Mouse (Mus musculus): ENCODE data around the gene Thbd. TPM values are rescaled to one million over a fixed set of nuclear protein-coding genes. Genes with fewer than 3 reads are reported as not detected.

Thbd gene
- polyA plus RNA-seq, 1 experiment from 2014 or later, result 8.5 TPM

DNA sequence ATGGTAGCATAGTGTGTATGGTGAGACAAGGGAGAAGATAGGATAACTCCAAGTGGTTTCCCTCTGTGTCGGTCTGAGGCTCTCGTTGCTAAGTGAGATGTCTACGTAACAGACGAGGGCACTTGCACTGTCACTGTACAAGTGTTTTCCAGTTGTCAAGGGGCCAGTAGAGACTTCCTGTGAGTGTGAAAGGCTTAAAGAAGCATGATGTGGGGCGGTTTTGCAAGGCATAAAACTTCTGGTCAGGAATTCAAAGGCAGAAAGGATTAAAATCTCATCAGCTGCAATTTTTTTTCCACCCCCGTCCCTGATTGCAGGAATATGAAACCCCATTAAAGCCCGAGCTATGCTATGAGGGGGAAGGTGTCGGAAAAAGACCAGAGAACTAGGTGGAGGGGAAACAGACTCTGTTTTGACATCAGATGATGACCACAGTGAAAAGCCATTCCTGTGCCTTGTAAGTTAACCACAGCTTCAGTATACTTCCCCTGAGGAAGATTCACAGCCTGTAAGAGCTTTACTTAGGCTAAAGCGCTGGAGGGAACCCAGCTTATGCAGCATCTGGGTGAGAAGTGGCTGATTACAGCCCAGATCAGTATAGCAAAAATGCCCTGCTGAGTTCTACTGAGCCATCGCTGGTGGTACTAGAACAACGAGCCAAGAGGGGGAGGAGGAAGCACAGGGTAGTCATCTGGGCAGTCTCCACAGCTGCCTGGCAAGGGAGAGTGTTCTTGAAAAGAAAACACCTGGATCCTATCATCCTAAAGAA, 10.8 kb downstream of the Thbd start:
- Histone ChIP-seq H3K27ac (no peak overlapping the region), H3K9me3 (ENCODE audit: control insufficient read depth, low read length) (no peaks in the 10 kb centered on the region), H3K4me2 (replicated peaks) (0 out of 2 replicates have a peak overlapping the region, but pooled peaks have one; percentile 81), H3K36me3 (replicated peaks; ENCODE audit: control insufficient read depth, insufficient read depth) (no peaks in the 10 kb centered on the region), H3K4me1 (replicated peaks; ENCODE audit: control insufficient read depth, insufficient read depth, low read length) (0 out of 2 replicates have a peak, but pooled peaks cover 7% of the 10 kb centered on the region), H3K9ac (no peak overlapping the region), H3K27me3 (ENCODE audit: control insufficient read depth, insufficient read depth, low read length) (peaks cover 35% of the 10 kb centered on the region), H3K4me3 (replicated peaks; ENCODE audit: low read length) (no peak overlapping the region)
- ATAC-seq (ENCODE audit: low FRiP score) (no peak), DNase-seq (ENCODE audit: low spot score) (no peak)
- WGBS, result 74% methylated on average over 11 of the region's 11 CpGs

DNA sequence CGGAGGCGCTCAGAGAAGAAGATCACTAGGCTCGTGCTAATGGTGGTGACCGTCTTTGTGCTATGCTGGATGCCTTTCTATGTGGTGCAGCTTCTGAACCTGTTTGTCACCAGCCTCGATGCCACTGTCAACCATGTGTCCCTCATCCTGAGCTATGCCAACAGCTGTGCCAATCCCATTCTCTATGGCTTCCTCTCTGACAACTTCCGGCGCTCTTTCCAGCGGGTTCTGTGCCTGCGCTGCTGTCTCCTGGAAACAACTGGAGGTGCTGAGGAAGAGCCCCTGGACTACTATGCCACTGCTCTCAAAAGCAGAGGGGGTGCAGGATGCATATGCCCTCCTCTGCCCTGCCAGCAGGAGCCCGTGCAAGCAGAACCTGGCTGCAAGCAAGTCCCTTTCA, 11.8 kb downstream of the Thbd start:
- ATAC-seq (ENCODE audit: low FRiP score), result peak; percentile 5; the same call in 1 of the 2 replicates
- Histone ChIP-seq H3K27me3 (ENCODE audit: control insufficient read depth, insufficient read depth, low read length) (peaks cover 35% of the 10 kb centered on the region), H3K9me3 (ENCODE audit: control insufficient read depth, low read length) (no peaks in the 10 kb centered on the region), H3K4me2 (replicated peaks) (peak overlapping the region; percentile 81), H3K9ac (no peak overlapping the region), H3K4me1 (replicated peaks; ENCODE audit: control insufficient read depth, insufficient read depth, low read length) (0 out of 2 replicates have a peak, but pooled peaks cover 7% of the 10 kb centered on the region), H3K4me3 (replicated peaks; ENCODE audit: low read length) (no peak overlapping the region), H3K36me3 (replicated peaks; ENCODE audit: control insufficient read depth, insufficient read depth) (no peaks in the 10 kb centered on the region), H3K27ac (no peak overlapping the region)
- WGBS, result 65% methylated on average over 10 of the region's 10 CpGs
- no peak for DNase-seq (ENCODE audit: low spot score)

DNA sequence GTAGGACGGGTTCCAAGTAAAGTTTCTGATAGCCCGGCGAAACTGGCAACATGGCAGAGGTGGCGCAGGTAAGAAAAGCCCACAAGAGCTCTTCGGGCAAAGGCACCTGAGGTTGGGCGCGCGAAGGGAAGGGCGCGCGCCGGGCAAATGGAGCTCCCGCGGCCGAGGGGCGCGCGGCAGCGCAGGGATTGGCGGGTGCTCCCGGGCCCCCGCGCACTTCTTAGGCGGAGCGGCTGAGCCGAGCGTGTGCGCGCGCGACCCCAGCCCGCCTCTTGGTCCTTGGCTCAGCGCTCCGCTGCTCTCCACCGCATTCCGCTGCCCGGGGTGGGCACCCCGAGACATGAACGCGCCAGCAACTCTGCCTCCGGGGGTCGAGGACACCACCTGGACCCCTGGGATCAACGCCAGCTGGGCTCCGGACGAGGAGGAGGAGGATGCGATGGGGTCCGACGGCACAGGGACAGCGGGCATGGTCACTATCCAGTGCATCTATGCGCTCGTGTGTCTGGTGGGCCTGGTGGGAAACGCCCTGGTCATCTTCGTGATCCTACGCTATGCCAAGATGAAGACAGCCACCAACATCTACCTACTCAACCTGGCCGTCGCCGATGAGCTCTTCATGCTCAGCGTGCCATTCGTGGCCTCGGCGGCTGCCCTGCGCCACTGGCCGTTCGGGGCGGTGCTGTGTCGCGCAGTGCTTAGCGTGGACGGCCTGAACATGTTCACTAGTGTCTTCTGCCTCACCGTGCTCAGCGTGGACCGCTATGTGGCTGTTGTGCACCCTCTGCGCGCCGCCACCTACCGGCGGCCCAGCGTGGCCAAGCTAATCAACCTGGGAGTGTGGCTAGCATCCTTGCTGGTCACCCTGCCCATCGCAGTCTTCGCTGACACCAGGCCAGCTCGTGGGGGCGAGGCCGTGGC, 12.6 kb downstream of the Thbd start, which contains the start of gene Sstr4:
Gene Sstr4, plus strand, starts transcription at position 214 of the 921 bp plus-strand sequence.
- Histone ChIP-seq H3K36me3 (replicated peaks; ENCODE audit: control insufficient read depth, insufficient read depth) (no peaks in the 10 kb centered on the region), H3K4me3 (replicated peaks; ENCODE audit: low read length) (peak within 1 kb of the TSS; percentile 65), H3K27ac (no peak within 1 kb of the TSS), H3K9ac (peak within 1 kb of the TSS; percentile 67), H3K9me3 (ENCODE audit: control insufficient read depth, low read length) (no peaks in the 10 kb centered on the region), H3K27me3 (ENCODE audit: control insufficient read depth, insufficient read depth, low read length) (peaks cover 35% of the 10 kb centered on the region), H3K4me1 (replicated peaks; ENCODE audit: control insufficient read depth, insufficient read depth, low read length) (0 out of 2 replicates have a peak, but pooled peaks cover 7% of the 10 kb centered on the region), H3K4me2 (replicated peaks) (peak within 1 kb of the TSS; percentile 81)
- ATAC-seq (ENCODE audit: low FRiP score), result peak; percentile 87
- peak; percentile 63 for DNase-seq (ENCODE audit: low spot score)
- 4% methylated on average over 81 of the region's 83 CpGs for WGBS

DNA sequence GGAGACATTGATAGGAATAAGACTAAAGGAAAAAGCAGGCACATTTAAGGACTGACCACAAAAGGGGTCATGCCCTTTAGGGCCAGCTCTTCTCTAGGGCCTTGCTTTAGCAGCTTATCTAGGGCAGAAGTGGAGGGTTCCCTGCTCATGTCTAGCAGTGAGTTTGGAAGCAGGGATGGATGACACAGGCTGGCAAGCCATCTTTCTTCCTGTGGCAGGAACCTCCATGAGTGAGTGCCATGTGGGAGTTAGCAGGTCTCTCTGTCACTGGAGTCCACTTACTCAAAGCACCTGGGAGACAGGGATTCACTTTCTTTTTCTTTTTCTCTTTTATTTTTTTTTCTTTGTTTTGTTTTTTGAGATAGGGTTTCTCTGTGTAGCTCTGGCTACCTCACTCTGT, 14.1 kb downstream of the Thbd start:
- peaks cover 35% of the 10 kb centered on the region for H3K27me3 ChIP-seq (ENCODE audit: control insufficient read depth, insufficient read depth, low read length)
- H3K36me3 ChIP-seq (replicated peaks; ENCODE audit: control insufficient read depth, insufficient read depth), result no peaks in the 10 kb centered on the region
- H3K27ac ChIP-seq, result no peak overlapping the region
- no peak overlapping the region for H3K4me2 ChIP-seq (replicated peaks)
- no peaks in the 10 kb centered on the region for H3K9me3 ChIP-seq (ENCODE audit: control insufficient read depth, low read length)
- DNase-seq (ENCODE audit: low spot score) (no peak), ATAC-seq (ENCODE audit: low FRiP score) (no peak)
- H3K9ac ChIP-seq, result no peak overlapping the region
- H3K4me1 ChIP-seq (replicated peaks; ENCODE audit: control insufficient read depth, insufficient read depth, low read length), result 0 out of 2 replicates have a peak, but pooled peaks cover 7% of the 10 kb centered on the region
- no peak overlapping the region for H3K4me3 ChIP-seq (replicated peaks; ENCODE audit: low read length)

DNA sequence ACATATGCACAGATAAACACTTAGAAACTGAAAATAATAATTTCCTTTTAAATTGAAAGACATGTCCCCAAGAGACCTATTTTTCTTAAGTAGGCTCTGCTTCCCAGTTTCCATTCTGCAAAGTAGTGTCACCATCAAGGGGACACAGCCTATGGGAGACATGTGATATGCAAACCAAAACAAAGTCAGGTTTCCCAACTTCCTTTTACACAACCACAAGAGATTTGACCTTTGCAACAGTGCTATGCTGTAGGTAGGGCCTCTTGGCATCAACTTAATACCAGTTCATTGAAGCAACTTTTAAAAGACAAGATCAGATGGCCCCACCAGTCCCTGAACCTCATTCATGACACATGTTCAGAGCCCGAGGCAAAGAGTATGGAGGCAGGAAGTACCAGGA, 14.8 kb downstream of the Thbd start:
- ATAC-seq (ENCODE audit: low FRiP score), result no peak
- DNase-seq (ENCODE audit: low spot score), result no peak
- Histone ChIP-seq H3K27me3 (ENCODE audit: control insufficient read depth, insufficient read depth, low read length) (peaks cover 32% of the 10 kb centered on the region), H3K4me3 (replicated peaks; ENCODE audit: low read length) (no peak overlapping the region), H3K27ac (no peak overlapping the region), H3K9me3 (ENCODE audit: control insufficient read depth, low read length) (no peaks in the 10 kb centered on the region), H3K4me2 (replicated peaks) (no peak overlapping the region), H3K4me1 (replicated peaks; ENCODE audit: control insufficient read depth, insufficient read depth, low read length) (0 out of 2 replicates have a peak, but pooled peaks cover 7% of the 10 kb centered on the region), H3K9ac (no peak overlapping the region), H3K36me3 (replicated peaks; ENCODE audit: control insufficient read depth, insufficient read depth) (no peaks in the 10 kb centered on the region)
- 83% methylated on average over 1 of the region's 1 CpGs for WGBS

DNA sequence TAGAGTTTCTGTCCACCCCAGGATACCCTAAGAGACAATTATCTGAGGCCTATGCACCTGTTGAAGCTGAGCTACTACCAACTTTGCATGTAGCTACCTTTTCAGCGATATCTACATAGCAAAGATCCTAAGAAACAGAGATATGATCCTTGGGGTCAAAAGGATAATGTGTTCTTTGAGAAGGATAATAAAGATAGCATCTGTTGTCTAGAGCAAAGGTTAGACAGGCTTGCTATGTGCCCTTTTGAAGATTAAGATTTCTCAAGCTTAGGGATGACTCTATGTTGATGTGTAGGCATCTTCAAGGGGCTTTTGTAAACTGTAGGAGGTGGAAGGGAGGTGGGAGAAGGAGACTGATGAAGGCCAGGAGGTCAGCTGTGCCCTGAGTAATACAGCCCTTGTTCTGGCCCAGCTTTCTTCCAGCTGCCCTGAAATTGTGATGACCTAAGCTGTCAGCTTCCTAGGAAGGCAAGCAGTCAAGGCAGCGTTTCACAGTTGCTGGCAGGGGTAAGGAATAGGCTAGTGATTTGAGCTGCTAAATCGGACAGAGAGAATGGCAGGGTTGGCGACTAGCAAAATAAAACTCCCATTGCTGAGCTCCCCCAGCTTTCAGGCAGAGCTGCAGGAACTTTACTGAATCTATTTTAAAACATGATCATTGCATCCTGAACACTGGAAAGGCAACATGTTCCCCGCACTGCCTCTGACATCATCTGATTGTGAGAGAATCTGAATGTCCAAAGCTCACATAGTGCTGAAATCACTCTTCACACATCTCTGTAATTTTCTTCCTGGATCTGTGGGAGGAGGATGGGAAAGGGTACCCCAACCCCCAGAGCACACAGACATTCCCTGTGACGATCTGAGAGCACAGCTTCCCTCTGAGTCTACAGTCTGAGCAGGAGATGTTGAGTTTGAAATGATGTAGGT, 20.1 kb downstream of the Thbd start:
- Histone ChIP-seq H3K4me1 (replicated peaks; ENCODE audit: control insufficient read depth, insufficient read depth, low read length) (no peaks in the 10 kb centered on the region), H3K36me3 (replicated peaks; ENCODE audit: control insufficient read depth, insufficient read depth) (no peaks in the 10 kb centered on the region), H3K27me3 (ENCODE audit: control insufficient read depth, insufficient read depth, low read length) (no peaks in the 10 kb centered on the region), H3K4me2 (replicated peaks) (no peak overlapping the region), H3K9me3 (ENCODE audit: control insufficient read depth, low read length) (no peaks in the 10 kb centered on the region), H3K4me3 (replicated peaks; ENCODE audit: low read length) (no peak overlapping the region), H3K9ac (no peak overlapping the region), H3K27ac (no peak overlapping the region)
- WGBS, result 78% methylated on average over 6 of the region's 6 CpGs
- no peak for DNase-seq (ENCODE audit: low spot score)
- no peak for ATAC-seq (ENCODE audit: low FRiP score)

DNA sequence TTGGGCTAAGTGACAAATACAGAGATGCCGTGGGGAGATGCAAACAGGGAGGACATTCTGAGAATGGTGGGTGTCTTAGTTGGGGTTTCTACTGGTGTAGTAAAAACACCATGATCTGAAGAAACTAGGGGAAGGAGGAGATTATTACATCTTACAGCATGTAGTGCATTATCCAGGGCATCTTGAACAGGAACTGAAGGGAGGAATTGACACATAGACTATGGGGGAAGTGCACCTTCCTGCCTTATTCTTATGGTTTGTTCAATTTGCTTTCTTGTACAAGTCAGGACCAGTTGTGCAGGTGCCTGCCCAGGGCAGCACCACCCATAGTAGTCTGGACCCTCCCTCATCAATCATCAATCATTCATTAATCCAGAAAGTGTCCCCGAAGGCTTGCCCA, 21.1 kb downstream of the Thbd start:
- Histone ChIP-seq H3K27me3 (ENCODE audit: control insufficient read depth, insufficient read depth, low read length) (no peaks in the 10 kb centered on the region), H3K36me3 (replicated peaks; ENCODE audit: control insufficient read depth, insufficient read depth) (no peaks in the 10 kb centered on the region), H3K4me3 (replicated peaks; ENCODE audit: low read length) (no peak overlapping the region), H3K4me1 (replicated peaks; ENCODE audit: control insufficient read depth, insufficient read depth, low read length) (no peaks in the 10 kb centered on the region), H3K9ac (no peak overlapping the region), H3K4me2 (replicated peaks) (no peak overlapping the region), H3K9me3 (ENCODE audit: control insufficient read depth, low read length) (no peaks in the 10 kb centered on the region), H3K27ac (no peak overlapping the region)
- no peak for ATAC-seq (ENCODE audit: low FRiP score)
- 92% methylated on average over 2 of the region's 2 CpGs for WGBS
- DNase-seq (ENCODE audit: low spot score), result no peak

DNA sequence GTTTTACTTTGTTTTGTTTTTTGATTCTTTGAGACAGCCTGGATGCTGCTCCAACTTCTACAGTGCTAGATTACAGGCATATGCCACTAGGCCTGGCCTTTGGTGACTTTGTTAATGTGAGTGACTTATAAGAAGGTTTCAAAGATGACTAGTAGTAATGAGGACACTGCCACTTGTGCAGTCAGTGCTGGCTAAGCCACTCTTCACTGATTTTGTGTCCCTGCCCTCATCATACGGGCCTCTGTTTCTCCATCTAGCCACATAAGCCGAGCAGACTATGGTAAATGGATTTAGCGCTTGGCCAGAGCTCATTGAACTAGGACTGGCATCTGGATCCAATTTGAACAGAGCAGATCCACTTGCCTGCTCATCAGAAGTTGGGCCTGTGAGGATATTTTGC, 21.5 kb downstream of the Thbd start:
- no peak overlapping the region for H3K9ac ChIP-seq
- H3K27ac ChIP-seq, result no peak overlapping the region
- no peaks in the 10 kb centered on the region for H3K27me3 ChIP-seq (ENCODE audit: control insufficient read depth, insufficient read depth, low read length)
- H3K9me3 ChIP-seq (ENCODE audit: control insufficient read depth, low read length), result no peaks in the 10 kb centered on the region
- ATAC-seq (ENCODE audit: low FRiP score) (no peak), DNase-seq (ENCODE audit: low spot score) (no peak)
- H3K4me3 ChIP-seq (replicated peaks; ENCODE audit: low read length), result no peak overlapping the region
- no peaks in the 10 kb centered on the region for H3K36me3 ChIP-seq (replicated peaks; ENCODE audit: control insufficient read depth, insufficient read depth)
- H3K4me2 ChIP-seq (replicated peaks), result no peak overlapping the region
- WGBS, result 95% methylated on average over 3 of the region's 3 CpGs
- no peaks in the 10 kb centered on the region for H3K4me1 ChIP-seq (replicated peaks; ENCODE audit: control insufficient read depth, insufficient read depth, low read length)
